Mouse (Mus musculus): ENCODE data around the gene Pabpc1l. TPM values are rescaled to one million over a fixed set of nuclear protein-coding genes. Genes with fewer than 3 reads are reported as not detected.

Pabpc1l gene
- polyA plus RNA-seq, 1 experiment from 2014 or later, result 2.3 TPM

DNA sequence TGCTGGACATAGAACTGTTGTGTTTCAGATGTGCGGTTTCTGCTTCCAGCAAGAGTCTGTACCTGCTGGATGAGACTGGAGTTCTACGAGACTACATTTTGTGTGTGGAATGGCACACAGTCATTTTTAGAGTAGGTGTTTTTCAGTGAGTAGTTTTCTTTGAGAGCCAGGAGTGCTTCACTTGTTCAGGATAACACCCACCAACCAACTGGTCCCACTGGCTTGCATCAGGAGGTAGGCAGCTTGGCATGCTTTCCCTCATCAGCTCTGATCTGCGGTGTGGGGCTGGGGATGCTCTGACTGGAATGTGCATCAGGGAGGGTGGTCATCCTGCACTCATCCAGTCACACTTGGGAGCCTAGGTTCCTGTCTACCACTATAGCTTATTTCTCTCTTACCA is 22.6 kb upstream of the Pabpc1l start:
- no peak for ATAC-seq
- Histone ChIP-seq H3K27me3 (replicated peaks; ENCODE audit: control insufficient read depth, insufficient read depth, low read length) (no peaks in the 10 kb centered on the region), H3K9ac (replicated peaks; ENCODE audit: low read depth, low read length) (no peak overlapping the region), H3K4me1 (replicated peaks; ENCODE audit: control insufficient read depth, insufficient read depth, low read length) (peaks cover 24% of the 10 kb centered on the region), H3K4me2 (ENCODE audit: low read length) (no peak overlapping the region), H3K9me3 (ENCODE audit: control insufficient read depth, low read length) (no peaks in the 10 kb centered on the region), H3K4me3 (replicated peaks; ENCODE audit: low read length) (no peak overlapping the region), H3K27ac (ENCODE audit: low read length) (no peak overlapping the region), H3K36me3 (ENCODE audit: control insufficient read depth, insufficient read depth) (0 out of 2 replicates have a peak, but pooled peaks cover 5% of the 10 kb centered on the region)
- WGBS, result 95% methylated on average over 3 of the region's 3 CpGs

DNA sequence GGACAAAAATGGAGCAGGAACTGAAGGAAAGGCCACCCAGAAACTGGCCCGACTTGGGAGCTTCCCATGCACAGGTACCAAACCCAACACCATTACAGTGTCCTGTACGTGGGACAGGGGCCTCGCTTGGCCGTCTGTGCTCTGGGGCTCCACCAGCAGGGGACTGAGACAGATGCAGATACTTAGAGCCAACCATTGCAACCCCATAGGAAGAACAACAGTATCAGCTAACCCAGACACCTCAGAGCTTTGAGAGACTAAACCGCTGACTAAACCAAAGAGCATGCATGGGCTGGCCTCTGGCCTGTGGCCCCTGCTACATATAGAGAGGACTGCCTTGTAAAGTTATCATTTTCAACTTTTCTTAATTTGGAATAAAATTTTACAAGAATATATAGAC is 20.7 kb upstream of the Pabpc1l start:
- no peak overlapping the region for H3K9ac ChIP-seq (replicated peaks; ENCODE audit: low read depth, low read length)
- ATAC-seq, result no peak
- no peak overlapping the region for H3K4me2 ChIP-seq (ENCODE audit: low read length)
- H3K4me3 ChIP-seq (replicated peaks; ENCODE audit: low read length), result no peak overlapping the region
- 84% methylated on average over 5 of the region's 5 CpGs for WGBS
- no peak overlapping the region for H3K27ac ChIP-seq (ENCODE audit: low read length)
- H3K9me3 ChIP-seq (ENCODE audit: control insufficient read depth, low read length), result no peaks in the 10 kb centered on the region
- H3K36me3 ChIP-seq (ENCODE audit: control insufficient read depth, insufficient read depth), result no peaks in the 10 kb centered on the region
- H3K4me1 ChIP-seq (replicated peaks; ENCODE audit: control insufficient read depth, insufficient read depth, low read length), result peaks cover 28% of the 10 kb centered on the region
- H3K27me3 ChIP-seq (replicated peaks; ENCODE audit: control insufficient read depth, insufficient read depth, low read length), result no peaks in the 10 kb centered on the region

DNA sequence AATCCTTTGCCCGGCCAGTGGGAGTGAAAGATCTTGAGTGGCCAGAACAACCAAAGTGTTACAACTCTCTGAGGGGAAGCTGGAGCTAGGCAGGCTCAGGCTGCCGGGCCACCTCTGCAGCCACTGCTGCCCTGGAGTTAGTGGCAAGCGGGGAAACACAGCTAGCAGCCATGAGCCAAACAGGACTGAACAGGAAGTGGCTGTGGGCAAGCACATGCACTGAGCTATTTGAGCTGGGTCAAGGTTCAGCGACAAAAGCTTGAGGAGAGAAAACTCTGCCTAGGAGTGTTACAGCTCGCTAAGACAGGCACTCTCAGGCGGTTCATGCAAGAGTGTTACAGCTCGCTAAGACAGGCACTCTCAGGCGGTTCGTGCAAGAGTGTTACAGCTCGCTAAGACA is 18.3 kb upstream of the Pabpc1l start:
- no peaks in the 10 kb centered on the region for H3K27me3 ChIP-seq (replicated peaks; ENCODE audit: control insufficient read depth, insufficient read depth, low read length)
- no peaks in the 10 kb centered on the region for H3K9me3 ChIP-seq (ENCODE audit: control insufficient read depth, low read length)
- no peak for ATAC-seq
- no peak overlapping the region for H3K4me3 ChIP-seq (replicated peaks; ENCODE audit: low read length)
- H3K9ac ChIP-seq (replicated peaks; ENCODE audit: low read depth, low read length), result no peak overlapping the region
- no peak overlapping the region for H3K4me2 ChIP-seq (ENCODE audit: low read length)
- peaks cover 21% of the 10 kb centered on the region for H3K4me1 ChIP-seq (replicated peaks; ENCODE audit: control insufficient read depth, insufficient read depth, low read length)
- WGBS, result 84% methylated on average over 10 of the region's 10 CpGs
- H3K27ac ChIP-seq (ENCODE audit: low read length), result no peak overlapping the region
- no peaks in the 10 kb centered on the region for H3K36me3 ChIP-seq (ENCODE audit: control insufficient read depth, insufficient read depth)

DNA sequence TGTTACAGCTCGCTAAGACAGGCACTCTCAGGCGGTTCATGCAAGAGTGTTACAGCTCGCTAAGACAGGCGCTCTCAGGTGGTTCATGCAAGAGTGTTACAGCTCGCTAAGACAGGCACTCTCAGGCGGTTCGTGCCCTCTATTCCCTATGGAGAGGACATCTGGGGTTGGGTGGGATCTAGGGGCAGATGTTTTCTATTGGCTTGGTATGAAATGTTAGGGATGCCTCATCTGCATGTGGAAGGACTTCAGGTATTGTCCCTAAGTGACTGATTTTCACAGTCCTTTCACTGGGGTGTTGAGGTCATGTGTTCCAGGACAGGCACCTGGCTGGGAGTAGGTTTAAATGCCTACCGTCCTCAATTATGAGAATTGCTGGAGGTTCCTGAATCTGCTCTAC is 17.7 kb upstream of the Pabpc1l start:
- peak overlapping the region; percentile 88 for H3K27ac ChIP-seq (ENCODE audit: low read length)
- peaks cover 21% of the 10 kb centered on the region for H3K4me1 ChIP-seq (replicated peaks; ENCODE audit: control insufficient read depth, insufficient read depth, low read length)
- no peak for ATAC-seq
- H3K9me3 ChIP-seq (ENCODE audit: control insufficient read depth, low read length), result no peaks in the 10 kb centered on the region
- H3K4me2 ChIP-seq (ENCODE audit: low read length), result no peak overlapping the region
- no peak overlapping the region for H3K9ac ChIP-seq (replicated peaks; ENCODE audit: low read depth, low read length)
- 85% methylated on average over 8 of the region's 8 CpGs for WGBS
- no peaks in the 10 kb centered on the region for H3K36me3 ChIP-seq (ENCODE audit: control insufficient read depth, insufficient read depth)
- H3K27me3 ChIP-seq (replicated peaks; ENCODE audit: control insufficient read depth, insufficient read depth, low read length), result no peaks in the 10 kb centered on the region
- H3K4me3 ChIP-seq (replicated peaks; ENCODE audit: low read length), result no peak overlapping the region

DNA sequence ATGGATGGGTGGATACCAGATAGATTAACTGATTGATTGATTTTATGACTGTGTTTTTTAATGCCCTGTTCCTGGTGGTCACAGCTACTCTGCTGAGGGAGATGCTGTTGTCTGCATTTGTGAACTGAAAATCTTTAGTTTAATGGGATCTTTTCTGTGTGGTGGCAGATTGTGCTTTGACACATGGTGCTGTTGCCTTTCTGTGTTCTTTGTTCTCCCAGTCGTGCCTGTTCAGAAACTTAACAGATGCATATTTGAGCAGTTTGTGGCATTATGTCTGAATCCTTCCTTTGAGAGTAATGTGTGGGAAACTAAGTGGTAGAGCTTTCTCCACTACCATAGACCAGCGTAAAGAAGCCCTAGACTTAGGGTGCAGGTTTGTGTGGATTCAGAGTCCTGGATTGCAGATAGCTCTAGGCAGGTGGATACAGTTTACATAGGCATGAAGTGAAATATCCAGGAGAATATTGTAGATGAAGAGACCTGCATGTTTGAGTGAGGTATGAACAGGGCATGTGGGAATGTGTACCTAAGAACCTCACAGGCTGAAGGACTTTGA is 17.2 kb upstream of the Pabpc1l start:
- H3K9me3 ChIP-seq (ENCODE audit: control insufficient read depth, low read length), result no peaks in the 10 kb centered on the region
- no peaks in the 10 kb centered on the region for H3K27me3 ChIP-seq (replicated peaks; ENCODE audit: control insufficient read depth, insufficient read depth, low read length)
- H3K27ac ChIP-seq (ENCODE audit: low read length), result peak overlapping the region; percentile 88
- H3K4me3 ChIP-seq (replicated peaks; ENCODE audit: low read length), result no peak overlapping the region
- no peaks in the 10 kb centered on the region for H3K36me3 ChIP-seq (ENCODE audit: control insufficient read depth, insufficient read depth)
- no peak overlapping the region for H3K4me2 ChIP-seq (ENCODE audit: low read length)
- H3K4me1 ChIP-seq (replicated peaks; ENCODE audit: control insufficient read depth, insufficient read depth, low read length), result peaks cover 21% of the 10 kb centered on the region
- H3K9ac ChIP-seq (replicated peaks; ENCODE audit: low read depth, low read length), result no peak overlapping the region
- 34% methylated on average over 2 of the region's 2 CpGs for WGBS
- peak; percentile 71 for ATAC-seq

DNA sequence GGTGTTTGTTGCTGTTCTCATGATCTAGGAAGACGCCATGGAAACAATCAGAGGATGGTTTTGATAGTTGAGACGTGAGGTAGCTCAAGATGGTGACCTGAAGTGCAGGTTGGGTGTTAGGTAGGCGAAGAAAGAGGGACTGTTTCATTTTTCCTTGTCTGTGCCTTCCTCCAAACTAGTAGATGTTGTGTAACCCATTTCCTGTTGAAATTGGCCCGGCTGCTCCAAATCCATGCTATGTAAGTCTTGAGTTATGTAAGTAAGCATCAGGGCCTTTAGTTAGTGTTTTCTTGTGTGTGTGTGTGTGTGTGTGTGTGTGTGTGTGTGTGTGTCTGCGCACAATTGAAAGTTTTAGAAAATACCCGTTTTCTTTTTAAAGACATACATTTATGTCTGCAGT is 16.0 kb upstream of the Pabpc1l start:
- H3K27ac ChIP-seq (ENCODE audit: low read length), result no peak overlapping the region

DNA sequence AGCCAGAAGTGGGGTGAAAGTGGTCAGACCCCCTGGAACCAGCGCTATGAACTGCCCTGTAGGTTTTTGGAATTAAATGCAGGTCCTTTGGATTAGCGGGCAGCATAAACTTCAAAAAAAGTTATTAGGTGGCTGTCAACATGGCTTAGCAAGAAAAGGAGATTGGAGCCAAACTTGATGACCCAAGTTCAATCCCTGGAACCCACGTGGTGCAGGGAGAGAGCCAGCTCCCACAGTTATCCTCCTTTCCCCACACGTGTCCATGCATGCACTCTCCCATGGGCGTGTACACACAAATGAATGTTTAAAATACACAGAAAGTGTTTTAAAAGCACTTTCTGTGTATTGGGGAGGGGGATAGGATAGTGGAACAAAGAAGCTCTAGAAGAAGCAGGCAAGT is 14.8 kb upstream of the Pabpc1l start:
- Histone ChIP-seq H3K9ac (replicated peaks; ENCODE audit: low read depth, low read length) (no peak overlapping the region), H3K4me2 (ENCODE audit: low read length) (no peak overlapping the region), H3K27ac (ENCODE audit: low read length) (no peak overlapping the region), H3K4me3 (replicated peaks; ENCODE audit: low read length) (no peak overlapping the region), H3K36me3 (ENCODE audit: control insufficient read depth, insufficient read depth) (peaks cover 8% of the 10 kb centered on the region; the same call in 1 of the 2 replicates), H3K9me3 (ENCODE audit: control insufficient read depth, low read length) (no peaks in the 10 kb centered on the region), H3K4me1 (replicated peaks; ENCODE audit: control insufficient read depth, insufficient read depth, low read length) (peaks cover 17% of the 10 kb centered on the region), H3K27me3 (replicated peaks; ENCODE audit: control insufficient read depth, insufficient read depth, low read length) (no peaks in the 10 kb centered on the region)
- no peak for ATAC-seq
- WGBS, result 85% methylated on average over 5 of the region's 5 CpGs

More for the DNA sequence above, 16.0 kb upstream of the Pabpc1l start:
- no peak overlapping the region for H3K4me2 ChIP-seq (ENCODE audit: low read length)
- WGBS, result 90% methylated on average over 6 of the region's 6 CpGs
- H3K4me3 ChIP-seq (replicated peaks; ENCODE audit: low read length), result no peak overlapping the region
- H3K9me3 ChIP-seq (ENCODE audit: control insufficient read depth, low read length), result no peaks in the 10 kb centered on the region
- H3K36me3 ChIP-seq (ENCODE audit: control insufficient read depth, insufficient read depth), result peaks cover under 1% of the 10 kb centered on the region; the same call in 1 of the 2 replicates
- H3K4me1 ChIP-seq (replicated peaks; ENCODE audit: control insufficient read depth, insufficient read depth, low read length), result peaks cover 21% of the 10 kb centered on the region
- no peak for ATAC-seq
- H3K27me3 ChIP-seq (replicated peaks; ENCODE audit: control insufficient read depth, insufficient read depth, low read length), result no peaks in the 10 kb centered on the region
- H3K9ac ChIP-seq (replicated peaks; ENCODE audit: low read depth, low read length), result no peak overlapping the region

DNA sequence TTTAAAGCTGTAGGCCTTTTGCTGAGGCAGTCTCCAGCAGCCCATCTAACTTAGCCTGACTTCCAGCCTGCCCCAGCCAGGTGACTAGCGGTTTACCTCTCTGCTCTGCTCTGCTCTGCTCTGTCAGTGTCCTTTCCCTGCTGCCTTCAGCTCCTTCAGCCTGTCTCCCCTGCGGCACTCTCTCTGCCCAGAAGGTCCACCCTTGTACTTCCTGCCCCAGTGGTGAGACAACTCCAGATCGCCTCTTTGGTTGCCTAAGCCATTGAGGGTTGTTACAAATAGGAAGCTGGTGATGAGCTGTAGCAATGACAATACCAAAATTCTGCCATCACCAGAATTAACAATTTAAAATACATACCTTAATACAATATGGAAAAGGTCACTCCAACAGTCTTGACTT is 14.3 kb upstream of the Pabpc1l start:
- Histone ChIP-seq H3K36me3 (ENCODE audit: control insufficient read depth, insufficient read depth) (peaks cover 13% of the 10 kb centered on the region; the same call in 1 of the 2 replicates), H3K9ac (replicated peaks; ENCODE audit: low read depth, low read length) (no peak overlapping the region), H3K9me3 (ENCODE audit: control insufficient read depth, low read length) (no peaks in the 10 kb centered on the region), H3K4me3 (replicated peaks; ENCODE audit: low read length) (no peak overlapping the region), H3K4me2 (ENCODE audit: low read length) (no peak overlapping the region), H3K4me1 (replicated peaks; ENCODE audit: control insufficient read depth, insufficient read depth, low read length) (peaks cover 12% of the 10 kb centered on the region), H3K27ac (ENCODE audit: low read length) (no peak overlapping the region), H3K27me3 (replicated peaks; ENCODE audit: control insufficient read depth, insufficient read depth, low read length) (no peaks in the 10 kb centered on the region)
- ATAC-seq, result no peak
- WGBS, result 94% methylated on average over 3 of the region's 3 CpGs

DNA sequence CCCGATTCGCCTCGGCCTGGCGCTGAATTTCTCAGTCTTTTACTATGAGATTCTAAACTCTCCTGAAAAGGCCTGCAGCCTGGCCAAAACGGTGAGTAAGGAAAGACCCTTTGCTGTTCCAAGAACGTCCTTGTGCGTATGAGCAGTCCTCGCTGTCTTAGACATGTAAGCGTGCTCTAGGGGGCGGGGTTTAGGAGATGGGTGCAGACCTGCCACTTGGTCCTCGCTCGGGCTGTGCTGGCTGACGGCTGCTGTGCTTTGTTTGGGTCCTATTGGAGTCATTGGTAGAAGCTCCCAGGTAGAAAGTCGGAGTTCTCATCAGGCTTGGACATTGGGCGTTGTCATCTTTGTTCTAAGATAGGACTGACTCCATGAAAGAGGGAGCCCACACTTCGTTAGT is 9.9 kb upstream of the Pabpc1l start:
- no peak overlapping the region for H3K27ac ChIP-seq (ENCODE audit: low read length)
- H3K36me3 ChIP-seq (ENCODE audit: control insufficient read depth, insufficient read depth), result peaks cover 36% of the 10 kb centered on the region
- H3K4me2 ChIP-seq (ENCODE audit: low read length), result no peak overlapping the region
- H3K9ac ChIP-seq (replicated peaks; ENCODE audit: low read depth, low read length), result no peak overlapping the region
- no peaks in the 10 kb centered on the region for H3K4me1 ChIP-seq (replicated peaks; ENCODE audit: control insufficient read depth, insufficient read depth, low read length)
- WGBS, result 92% methylated on average over 16 of the region's 16 CpGs
- no peak for ATAC-seq
- no peaks in the 10 kb centered on the region for H3K27me3 ChIP-seq (replicated peaks; ENCODE audit: control insufficient read depth, insufficient read depth, low read length)
- no peaks in the 10 kb centered on the region for H3K9me3 ChIP-seq (ENCODE audit: control insufficient read depth, low read length)
- no peak overlapping the region for H3K4me3 ChIP-seq (replicated peaks; ENCODE audit: low read length)

DNA sequence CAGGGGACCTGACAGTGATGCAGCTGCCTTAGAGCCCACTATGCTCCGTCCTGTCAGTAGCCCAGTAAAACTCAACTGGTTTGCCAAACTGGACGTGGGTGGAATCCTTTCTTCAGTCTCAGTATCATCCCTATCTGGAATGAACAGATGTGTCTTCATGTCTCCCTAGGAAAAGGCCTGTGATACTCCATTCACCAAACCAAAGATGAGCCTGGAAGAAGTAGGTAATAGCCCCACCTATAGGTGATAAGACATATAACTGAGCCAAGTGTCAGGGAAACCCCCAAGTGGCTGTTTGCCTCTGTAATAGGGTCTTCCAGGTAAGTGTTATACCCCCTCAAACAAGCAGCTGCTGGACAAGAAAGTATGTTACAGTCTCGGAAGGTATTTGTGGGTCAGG is 6.3 kb upstream of the Pabpc1l start:
- no peak for ATAC-seq
- no peaks in the 10 kb centered on the region for H3K9me3 ChIP-seq (ENCODE audit: control insufficient read depth, low read length)
- no peak overlapping the region for H3K4me3 ChIP-seq (replicated peaks; ENCODE audit: low read length)
- WGBS, result 91% methylated on average over 3 of the region's 3 CpGs
- H3K27me3 ChIP-seq (replicated peaks; ENCODE audit: control insufficient read depth, insufficient read depth, low read length), result no peaks in the 10 kb centered on the region
- no peaks in the 10 kb centered on the region for H3K4me1 ChIP-seq (replicated peaks; ENCODE audit: control insufficient read depth, insufficient read depth, low read length)
- no peak overlapping the region for H3K4me2 ChIP-seq (ENCODE audit: low read length)
- no peak overlapping the region for H3K27ac ChIP-seq (ENCODE audit: low read length)
- H3K36me3 ChIP-seq (ENCODE audit: control insufficient read depth, insufficient read depth), result peaks cover 36% of the 10 kb centered on the region
- no peak overlapping the region for H3K9ac ChIP-seq (replicated peaks; ENCODE audit: low read depth, low read length)

Measured in forebrain, embryonic 16.5 days (tissue).